ENCODE assay signal across 9 mouse cellular contexts in genomic region chr19:6268170-6268528, GRCm38 (mm10). TPM values are rescaled to one million over a fixed set of nuclear protein-coding genes. Genes with fewer than 3 reads are reported as not detected.
A peak's percentile ranks its signal among the peaks of the same experiment; 100 is the strongest.
DNase-seq lines count a peak whose midpoint lies in the region; ATAC-seq lines count a peak whose summit lies in the region.
"Had no signal": no experiment of that assay in that cellular context is flagged by ENCODE, and none has a peak within 500 bp of the region (broad histone marks: within the 10 kb centered on the region; RNA-seq: fewer than 3 reads in every experiment).

No protein-coding gene starts in this region.

- H3K4me2 ChIP-seq in liver, embryonic 16.5 days (ENCODE audit: low read depth, low read length): no peak overlapping the region
- H3K4me2 ChIP-seq: limb, embryonic 15.5 days had no signal

- H3K27me3 ChIP-seq in liver, embryonic 16.5 days (ENCODE audit: control insufficient read depth, insufficient read depth, low read depth, low read length): no peaks in the 10 kb centered on the region
- H3K27me3 ChIP-seq: limb, embryonic 15.5 days had no signal

- intact Hi-C loops in heart, postnatal 10 days (cut with DNase I): loop anchor here (1.0 kb wide), 1 partner anchor 36 kb away; no protein-coding TSS in a partner anchor

- peak; percentile 88 to 91 for DNase-seq in CD8-positive naive resting alpha-beta T cell, adult 2 months (ENCODE audit: low read depth in 2 of 2, low spot score in 2 of 2)
- peak; percentile 74 to 81 for DNase-seq in adrenal gland, postnatal 4 days (ENCODE audit: low spot score in 2 of 2)
- peak; percentile 89 to 95 for DNase-seq in heart, postnatal 10 days
- DNase-seq in kidney, postnatal 36 days: peak; percentile 89 to 94
- peak; percentile 94 for DNase-seq in testis, postnatal 10 days (ENCODE audit: low spot score)

- 12% methylated on average over 8 of the region's 8 CpGs for WGBS in liver, embryonic 16.5 days (ENCODE audit: insufficient replicate concordance)

- peak; percentile 82 for ATAC-seq in erythroid progenitor cell, adult 5-6 weeks (replicated peaks; ENCODE audit: low FRiP score, poor library complexity, severe bottlenecking)
- peak; percentile 55 for ATAC-seq in liver, embryonic 16.5 days (ENCODE audit: low read depth)
- ATAC-seq in neutrophil, adult 5-6 weeks (ENCODE audit: extremely low read depth, insufficient number of reproducible peaks, low FRiP score, poor library complexity, severe bottlenecking): peak; percentile 85

- no peak overlapping the region for H3K4me3 ChIP-seq in liver, embryonic 16.5 days (ENCODE audit: low read depth, low read length)
- H3K4me3 ChIP-seq: limb, embryonic 15.5 days had no signal

- no peaks in the 10 kb centered on the region for H3K9me3 ChIP-seq in liver, embryonic 16.5 days (replicated peaks; ENCODE audit: control insufficient read depth, low read length)
- H3K9me3 ChIP-seq: limb, embryonic 15.5 days had no signal

- peak overlapping the region; percentile 58 for H3K27ac ChIP-seq in liver, embryonic 16.5 days (ENCODE audit: low read length)
- H3K27ac ChIP-seq: limb, embryonic 15.5 days had no signal

- H3K36me3 ChIP-seq in liver, embryonic 16.5 days (ENCODE audit: control insufficient read depth, insufficient read depth): no peaks in the 10 kb centered on the region
- H3K36me3 ChIP-seq: limb, embryonic 15.5 days had no signal

- H3K4me1 ChIP-seq in liver, embryonic 16.5 days (ENCODE audit: control insufficient read depth, low read depth, low read length): peaks cover 35% of the 10 kb centered on the region

- no peak overlapping the region for H3K9ac ChIP-seq in liver, embryonic 16.5 days (ENCODE audit: low read depth, low read length)
- H3K9ac ChIP-seq: limb, embryonic 15.5 days had no signal

RNA-seq across cellular contexts. Expression of gene Ehd1, which starts 8.4 kb away (rescaled TPM):
- total RNA-seq in adrenal gland, postnatal 4 days (2021): 10 to 100 TPM; 88.2 to 90.2 TPM
- 20.1 and 23.4 TPM in 2 replicates for total RNA-seq in erythroid progenitor cell, adult 5-6 weeks (2015; ENCODE audit: low replicate concordance)
- 17.5 and 30.7 TPM in 2 replicates for total RNA-seq in erythroid progenitor cell, adult 5-6 weeks (2017; ENCODE audit: low replicate concordance)
- total RNA-seq in heart, postnatal 10 days (2021): 100 to 1,000 TPM; 129 to 181 TPM
- 62.1 and 68.6 TPM in 2 replicates for polyA plus RNA-seq in liver, embryonic 16.5 days (2015; fragmentation: Nextera tagmentation; extraction: Ambion mirVana)
- total RNA-seq in neutrophil, adult 5-6 weeks (2017): 126 and 148 TPM in 2 replicates

RNA-seq across cellular contexts. Expression of gene Atg2a, which starts 26.7 kb away (rescaled TPM):
- 10 to 100 TPM; 40.0 to 41.1 TPM for total RNA-seq in adrenal gland, postnatal 4 days (2021)
- 13.8 and 18.0 TPM in 2 replicates for total RNA-seq in erythroid progenitor cell, adult 5-6 weeks (2015; ENCODE audit: low replicate concordance)
- total RNA-seq in erythroid progenitor cell, adult 5-6 weeks (2017; ENCODE audit: low replicate concordance): 18.4 and 18.6 TPM in 2 replicates
- 10 to 100 TPM; 17.7 to 19.0 TPM for total RNA-seq in heart, postnatal 10 days (2021)
- 4.9 and 6.1 TPM in 2 replicates for polyA plus RNA-seq in liver, embryonic 16.5 days (2015; fragmentation: Nextera tagmentation; extraction: Ambion mirVana)
- total RNA-seq in neutrophil, adult 5-6 weeks (2017): 43.0 and 49.3 TPM in 2 replicates

RNA-seq across cellular contexts. Expression of gene Ppp2r5b, which starts 32.5 kb away (rescaled TPM):
- total RNA-seq in adrenal gland, postnatal 4 days (2021): 10 to 100 TPM; 68.4 to 71.2 TPM
- 52.6 and 79.6 TPM in 2 replicates for total RNA-seq in erythroid progenitor cell, adult 5-6 weeks (2015; ENCODE audit: low replicate concordance)
- total RNA-seq in erythroid progenitor cell, adult 5-6 weeks (2017; ENCODE audit: low replicate concordance): 117 and 224 TPM in 2 replicates
- total RNA-seq in heart, postnatal 10 days (2021): 10 to 100 TPM; 30.7 to 31.7 TPM
- 3.5 and 3.7 TPM in 2 replicates for polyA plus RNA-seq in liver, embryonic 16.5 days (2015; fragmentation: Nextera tagmentation; extraction: Ambion mirVana)
- 21.8 and 22.1 TPM in 2 replicates for total RNA-seq in neutrophil, adult 5-6 weeks (2017)

RNA-seq across cellular contexts. Expression of gene Cdc42bpg, which starts 38.1 kb away (rescaled TPM):
- total RNA-seq in adrenal gland, postnatal 4 days (2021): 10 to 100 TPM; 18.4 to 20.6 TPM
- 0.36 TPM in 1 of 2 replicates, not detected in the other for total RNA-seq in erythroid progenitor cell, adult 5-6 weeks (2015; ENCODE audit: low replicate concordance)
- total RNA-seq in erythroid progenitor cell, adult 5-6 weeks (2017; ENCODE audit: low replicate concordance): 1.4 and 1.5 TPM in 2 replicates
- total RNA-seq in heart, postnatal 10 days (2021): 1 to 10 TPM; 9.6 to 9.9 TPM
- 0.34 and 0.40 TPM in 2 replicates for polyA plus RNA-seq in liver, embryonic 16.5 days (2015; fragmentation: Nextera tagmentation; extraction: Ambion mirVana)
- total RNA-seq in neutrophil, adult 5-6 weeks (2017): 4.4 and 10.9 TPM in 2 replicates

RNA-seq across cellular contexts. Expression of gene Gpha2, which starts 42.0 kb away (rescaled TPM):
- 10 to 100 TPM; 40.5 to 50.4 TPM for total RNA-seq in adrenal gland, postnatal 4 days (2021)
- not detected in 2 replicates for total RNA-seq in erythroid progenitor cell, adult 5-6 weeks (2015; ENCODE audit: low replicate concordance)
- not detected in 2 replicates for total RNA-seq in erythroid progenitor cell, adult 5-6 weeks (2017; ENCODE audit: low replicate concordance)
- total RNA-seq in heart, postnatal 10 days (2021): not detected
- not detected in 2 replicates for polyA plus RNA-seq in liver, embryonic 16.5 days (2015; fragmentation: Nextera tagmentation; extraction: Ambion mirVana)
- not detected in 2 replicates for total RNA-seq in neutrophil, adult 5-6 weeks (2017)
